Mouse (Mus musculus) heart, embryonic 16.5 days (tissue): ENCODE results near the gene Chmp3. TPM values are rescaled to one million over a fixed set of nuclear protein-coding genes. Genes with fewer than 3 reads are reported as not detected.
A peak's percentile ranks its signal among the peaks of the same experiment; 100 is the strongest.

Source experiments
- ATAC-seq: fragments of 200-750 bp; cut with Nextera tagmentation; replicated peaks from 2 replicates; pipeline ENCODE4 v1.8.0; 2017; ENCODE audit warnings: moderate number of reproducible peaks; ENCODE audit not compliant: insufficient read depth, low FRiP score; ENCODE audit errors: extremely low read depth
- H3K27ac ChIP-seq: fragments of 300-500 bp; sonication (generic); 2 replicates; pipeline ENCODE4 v1.5.1; 2014; ENCODE audit warnings: mild to moderate bottlenecking, low read length, control low read depth, moderate library complexity
- H3K27me3 ChIP-seq: fragments of 300-500 bp; sonication (generic); 2 replicates; pipeline ENCODE4 v1.6.1; 2014; ENCODE audit warnings: low read length, mixed read lengths; ENCODE audit not compliant: control insufficient read depth, insufficient read depth
- H3K36me3 ChIP-seq: fragments of 300-500 bp; sonication (generic); 2 replicates; pipeline ENCODE4 v1.6.1; 2014; ENCODE audit not compliant: control insufficient read depth, insufficient read depth
- H3K4me1 ChIP-seq: fragments of 300-500 bp; sonication (generic); 2 replicates; pipeline ENCODE4 v1.6.1; 2014; ENCODE audit warnings: low read length, mixed read lengths; ENCODE audit not compliant: control insufficient read depth, insufficient read depth
- H3K4me2 ChIP-seq: fragments of 300-500 bp; sonication (generic); 2 replicates; pipeline ENCODE4 v1.6.1; 2014; ENCODE audit warnings: low read depth, mild to moderate bottlenecking, control low read depth, low read length
- H3K4me3 ChIP-seq: fragments of 300-500 bp; sonication (generic); 2 replicates; pipeline ENCODE4 v1.5.1; 2014; ENCODE audit warnings: mild to moderate bottlenecking, control low read depth, low read length
- H3K9ac ChIP-seq: fragments of 300-500 bp; sonication (generic); 2 replicates; pipeline ENCODE4 v1.6.1; 2014; ENCODE audit warnings: low read length, control low read depth
- H3K9me3 ChIP-seq: fragments of 300-500 bp; sonication (generic); replicated peaks from 2 replicates; pipeline ENCODE4 v1.6.1; 2016; ENCODE audit warnings: low read length; ENCODE audit not compliant: control insufficient read depth
- WGBS: fragments of 180-500 bp; shearing (Covaris S2); extraction: QIAGEN DNeasy Blood & Tissue Kit; methylation state at CpG from one replicate; pipeline ENCODE4 v1.1.7; 2014; 5-methylcytosine and 5-hydroxymethylcytosine counted together
- polyA plus RNA-seq: library from polyadenylated mRNA; unstranded; fragments of >200 nt; fragmentation: Nextera tagmentation; extraction: Ambion mirVana; gene quantifications from 2 replicates; pipeline ENCODE4 v1.2.1, GENCODE M21; 2015

Gene Chmp3
- polyA plus RNA-seq, 1 experiment from 2014 or later, result 67.6 TPM

DNA sequence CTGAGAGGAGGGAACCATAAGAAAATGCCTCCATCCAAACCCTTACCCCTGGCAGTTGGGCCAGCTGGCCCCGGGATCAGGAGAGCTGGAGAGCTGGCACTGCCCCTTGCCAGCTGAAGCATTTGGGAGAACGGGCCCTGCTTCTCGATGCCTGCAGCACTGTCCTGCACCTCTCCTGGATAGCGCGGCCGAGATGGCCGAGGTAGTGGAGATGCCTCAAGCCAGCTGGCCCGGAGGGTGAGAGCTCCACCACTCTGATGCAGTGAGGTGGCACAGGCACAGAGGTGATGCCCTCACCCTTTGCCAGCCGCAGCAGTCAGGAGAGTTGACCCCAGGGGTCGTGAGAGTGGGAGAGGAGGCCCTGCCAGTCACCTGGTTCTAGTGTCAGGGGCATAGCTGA lies 16.5 kb upstream of the Chmp3 start:
- no peak for ATAC-seq
- Histone ChIP-seq H3K4me2 (no peak overlapping the region), H3K27ac (no peak overlapping the region), H3K9me3 (no peaks in the 10 kb centered on the region), H3K36me3 (no peaks in the 10 kb centered on the region), H3K27me3 (no peaks in the 10 kb centered on the region), H3K9ac (no peak overlapping the region), H3K4me3 (no peak overlapping the region), H3K4me1 (no peaks in the 10 kb centered on the region)
- 86% methylated on average over 10 of the region's 10 CpGs for WGBS

DNA sequence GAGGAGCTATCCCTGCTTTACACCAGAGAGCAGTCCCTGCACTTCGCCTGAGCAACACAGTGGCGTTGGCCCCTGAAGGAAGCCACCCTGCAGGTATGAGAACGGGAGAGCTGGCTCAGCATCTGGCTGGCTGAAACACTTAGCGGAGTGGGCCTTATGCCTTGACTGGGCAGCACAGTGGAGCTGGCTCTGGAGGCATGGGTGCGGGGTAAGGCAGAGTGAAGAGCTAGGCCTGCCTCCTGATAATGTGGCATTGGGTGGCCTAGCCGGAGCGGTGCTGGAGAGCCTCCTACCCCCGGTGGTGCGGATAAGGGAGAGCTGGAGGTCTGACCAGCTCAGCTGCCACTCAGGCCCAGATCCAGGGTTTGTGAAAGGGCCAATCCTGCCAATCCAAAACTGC lies 15.8 kb upstream of the Chmp3 start:
- Histone ChIP-seq H3K4me1 (no peaks in the 10 kb centered on the region), H3K9me3 (no peaks in the 10 kb centered on the region), H3K9ac (no peak overlapping the region), H3K4me2 (no peak overlapping the region), H3K4me3 (no peak overlapping the region), H3K27ac (no peak overlapping the region), H3K36me3 (no peaks in the 10 kb centered on the region), H3K27me3 (no peaks in the 10 kb centered on the region)
- 88% methylated on average over 9 of the region's 9 CpGs for WGBS
- no peak for ATAC-seq

DNA sequence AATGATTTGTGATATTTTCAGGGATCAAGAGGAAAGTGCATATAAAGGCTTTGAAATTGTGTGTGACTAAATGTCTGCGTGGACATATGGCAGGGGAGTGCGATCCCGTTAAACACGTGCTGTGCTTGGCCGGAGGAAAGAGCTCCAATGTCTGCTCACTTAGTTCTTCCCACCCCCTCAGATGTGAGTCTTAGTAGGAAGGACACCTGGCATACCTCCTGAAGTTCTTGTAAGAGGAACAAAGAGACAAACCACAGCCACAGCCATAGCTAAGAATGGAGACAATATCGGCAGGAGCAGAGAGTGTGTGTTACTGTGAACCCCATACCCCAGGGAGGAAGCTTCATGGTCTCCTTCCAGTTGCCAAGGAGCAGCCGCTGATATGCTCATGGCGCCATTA lies 13.4 kb upstream of the Chmp3 start:
- no peaks in the 10 kb centered on the region for H3K27me3 ChIP-seq
- ATAC-seq, result no peak
- no peak overlapping the region for H3K4me2 ChIP-seq
- no peak overlapping the region for H3K27ac ChIP-seq
- H3K4me3 ChIP-seq, result no peak overlapping the region
- H3K36me3 ChIP-seq, result no peaks in the 10 kb centered on the region
- H3K9ac ChIP-seq, result no peak overlapping the region
- H3K9me3 ChIP-seq, result no peaks in the 10 kb centered on the region
- 83% methylated on average over 8 of the region's 8 CpGs for WGBS
- H3K4me1 ChIP-seq, result no peaks in the 10 kb centered on the region

DNA sequence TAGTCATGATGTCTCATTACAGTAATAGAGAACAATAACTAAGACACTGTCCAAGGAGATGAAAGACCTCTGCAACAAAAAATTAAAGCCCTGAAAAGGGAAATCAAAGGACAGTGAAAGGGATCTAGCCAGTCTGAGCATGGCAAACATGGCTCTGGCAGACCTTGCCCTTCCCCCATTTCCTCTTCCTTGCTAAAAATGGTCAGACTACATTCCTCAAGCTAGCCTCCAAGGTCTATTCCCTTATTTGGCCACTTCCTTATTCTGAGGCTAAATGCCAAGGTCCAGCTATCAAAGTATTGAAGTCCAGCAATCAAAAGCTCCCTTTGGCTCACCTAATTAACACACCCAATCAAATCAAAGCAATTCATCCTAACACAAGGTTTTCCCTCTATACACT lies 6.3 kb upstream of the Chmp3 start:
- Histone ChIP-seq H3K4me1 (peaks cover 5% of the 10 kb centered on the region; the same call in 1 of the 2 replicates), H3K9ac (no peak overlapping the region), H3K27ac (0 out of 2 replicates have a peak overlapping the region, but pooled peaks have one; percentile 4), H3K4me3 (no peak overlapping the region), H3K36me3 (no peaks in the 10 kb centered on the region), H3K9me3 (no peaks in the 10 kb centered on the region), H3K4me2 (no peak overlapping the region), H3K27me3 (no peaks in the 10 kb centered on the region)
- no peak for ATAC-seq

DNA sequence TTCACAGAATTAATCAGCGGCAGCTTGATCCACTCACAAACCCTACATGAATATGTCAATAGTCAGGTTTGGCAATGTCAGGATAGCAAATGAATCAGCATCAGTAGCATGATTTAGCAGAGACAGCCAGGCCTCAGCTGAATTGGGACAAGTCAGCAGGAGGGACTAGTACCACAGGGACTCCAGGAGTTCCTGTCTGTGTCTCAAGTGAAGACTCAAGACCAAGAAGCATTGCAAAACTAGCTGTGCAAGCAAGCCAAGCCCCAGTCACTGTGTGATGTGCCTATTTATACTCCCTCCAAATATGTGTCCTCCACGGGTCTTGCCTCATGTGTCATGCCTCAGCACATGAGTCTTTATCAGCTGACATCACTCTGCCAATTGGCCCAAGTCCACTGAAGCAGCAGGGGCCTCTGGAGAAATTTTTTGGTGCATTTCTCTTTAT lies 11.9 kb downstream of the Chmp3 start:
- Histone ChIP-seq H3K9ac (no peak overlapping the region), H3K4me2 (no peak overlapping the region), H3K36me3 (peaks cover 5% of the 10 kb centered on the region; the same call in 1 of the 2 replicates), H3K27ac (peak overlapping the region; percentile 60), H3K4me1 (peaks cover 6% of the 10 kb centered on the region), H3K4me3 (no peak overlapping the region), H3K9me3 (no peaks in the 10 kb centered on the region), H3K27me3 (no peaks in the 10 kb centered on the region)
- 57% methylated on average over 2 of the region's 2 CpGs for WGBS
- peak; percentile 65 for ATAC-seq

DNA sequence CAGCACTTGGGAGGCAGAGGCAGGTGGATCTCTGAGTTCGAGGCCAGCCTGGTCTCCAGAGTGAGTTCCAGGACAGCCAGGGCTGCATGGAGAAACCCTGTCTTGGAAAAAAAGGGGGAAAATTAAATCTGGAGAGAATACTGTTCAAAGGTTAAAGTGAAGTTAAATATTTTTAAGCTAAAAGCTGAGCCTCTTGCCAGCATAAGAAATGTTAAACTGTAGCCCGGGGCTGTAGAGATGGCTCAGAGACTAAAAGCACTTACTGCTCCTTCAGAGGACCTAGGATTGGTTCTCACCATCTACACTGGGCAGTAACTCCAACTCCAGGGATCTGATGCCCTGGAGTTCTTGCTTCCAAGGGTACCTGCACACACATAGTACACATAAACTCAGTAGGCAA lies 13.2 kb downstream of the Chmp3 start:
- Histone ChIP-seq H3K36me3 (peaks cover 10% of the 10 kb centered on the region), H3K4me3 (no peak overlapping the region), H3K9me3 (no peaks in the 10 kb centered on the region), H3K27ac (no peak overlapping the region), H3K9ac (no peak overlapping the region), H3K27me3 (no peaks in the 10 kb centered on the region), H3K4me2 (no peak overlapping the region), H3K4me1 (peaks cover 6% of the 10 kb centered on the region)
- WGBS, result 88% methylated on average over 2 of the region's 2 CpGs
- no peak for ATAC-seq

DNA sequence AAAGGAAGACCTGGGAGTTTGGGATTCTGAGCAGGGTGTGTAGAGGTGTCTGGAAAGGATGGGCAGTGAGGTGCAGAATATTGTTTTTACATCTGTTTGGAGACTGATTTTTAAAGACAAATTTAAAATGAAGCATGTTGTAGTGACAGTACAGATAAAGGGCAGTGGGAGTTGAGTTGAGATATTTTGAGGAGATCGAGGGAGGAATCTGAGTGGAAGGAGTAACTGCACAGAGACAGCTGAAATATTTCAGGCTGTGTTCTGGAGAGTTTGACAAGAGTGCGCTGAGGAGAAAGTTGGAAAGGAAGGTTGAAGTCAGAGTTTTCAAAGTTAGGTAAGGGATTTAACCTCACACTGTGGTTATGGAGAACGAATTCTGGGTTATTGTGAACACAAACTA lies 25.0 kb downstream of the Chmp3 start:
- H3K27ac ChIP-seq, result no peak overlapping the region

DNA sequence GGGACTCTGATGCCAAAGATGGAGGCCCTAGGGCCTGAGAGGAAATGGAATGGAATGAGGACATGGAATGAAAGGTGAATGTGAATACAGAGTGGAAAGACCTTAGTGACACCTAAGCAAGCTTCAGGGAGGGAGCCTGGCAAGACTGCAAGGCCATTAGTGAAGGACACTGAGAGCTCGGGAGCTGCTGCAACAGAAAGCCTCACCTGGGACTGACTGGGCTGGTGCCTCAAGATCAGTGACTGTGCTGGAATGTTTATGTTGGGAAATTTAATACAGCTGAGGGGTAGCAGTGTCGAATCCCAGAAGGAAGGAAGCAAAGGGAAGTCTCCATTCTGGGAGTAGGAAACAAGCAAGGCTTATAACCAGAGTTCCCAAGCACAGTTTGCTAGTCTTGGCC lies 25.4 kb downstream of the Chmp3 start:
- Histone ChIP-seq H3K27ac (no peak overlapping the region), H3K4me3 (no peak overlapping the region), H3K36me3 (peaks cover 16% of the 10 kb centered on the region), H3K27me3 (no peaks in the 10 kb centered on the region), H3K9ac (no peak overlapping the region), H3K4me2 (no peak overlapping the region), H3K9me3 (no peaks in the 10 kb centered on the region), H3K4me1 (no peaks in the 10 kb centered on the region; the same call in 1 of the 2 replicates)
- no peak for ATAC-seq
- WGBS, result 43% methylated on average over 2 of the region's 2 CpGs

More for the DNA sequence above, 25.0 kb downstream of the Chmp3 start:
- H3K9ac ChIP-seq, result no peak overlapping the region
- peaks cover 16% of the 10 kb centered on the region for H3K36me3 ChIP-seq
- no peak overlapping the region for H3K4me3 ChIP-seq
- 79% methylated on average over 3 of the region's 3 CpGs for WGBS
- H3K4me1 ChIP-seq, result no peaks in the 10 kb centered on the region; the same call in 1 of the 2 replicates
- no peak overlapping the region for H3K4me2 ChIP-seq
- no peaks in the 10 kb centered on the region for H3K27me3 ChIP-seq
- no peak for ATAC-seq
- no peaks in the 10 kb centered on the region for H3K9me3 ChIP-seq

DNA sequence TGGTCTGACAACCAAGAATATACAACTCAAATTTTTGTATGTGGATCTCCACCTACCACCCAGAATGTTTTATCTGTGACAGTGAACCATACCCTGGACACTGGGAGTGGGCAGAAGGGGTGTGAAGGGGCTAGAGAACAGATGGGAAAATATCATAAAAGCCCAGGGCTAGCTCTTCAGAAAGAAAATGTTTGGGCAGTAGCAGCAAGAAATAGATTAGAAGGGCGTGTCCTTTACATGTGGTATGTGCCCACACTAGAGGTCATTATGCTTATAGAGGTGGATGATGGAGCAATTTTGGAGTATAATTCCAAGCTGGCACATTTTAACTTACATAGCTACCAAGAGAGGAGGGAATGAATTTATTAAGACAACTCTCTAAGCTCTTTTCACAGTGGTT lies 31.8 kb downstream of the Chmp3 start:
- Histone ChIP-seq H3K27me3 (no peaks in the 10 kb centered on the region), H3K27ac (no peak overlapping the region), H3K9me3 (no peaks in the 10 kb centered on the region), H3K4me1 (no peaks in the 10 kb centered on the region), H3K9ac (no peak overlapping the region), H3K36me3 (peaks cover 22% of the 10 kb centered on the region), H3K4me2 (no peak overlapping the region), H3K4me3 (no peak overlapping the region)
- WGBS, result 82% methylated on average over 1 of the region's 1 CpGs
- ATAC-seq, result no peak

DNA sequence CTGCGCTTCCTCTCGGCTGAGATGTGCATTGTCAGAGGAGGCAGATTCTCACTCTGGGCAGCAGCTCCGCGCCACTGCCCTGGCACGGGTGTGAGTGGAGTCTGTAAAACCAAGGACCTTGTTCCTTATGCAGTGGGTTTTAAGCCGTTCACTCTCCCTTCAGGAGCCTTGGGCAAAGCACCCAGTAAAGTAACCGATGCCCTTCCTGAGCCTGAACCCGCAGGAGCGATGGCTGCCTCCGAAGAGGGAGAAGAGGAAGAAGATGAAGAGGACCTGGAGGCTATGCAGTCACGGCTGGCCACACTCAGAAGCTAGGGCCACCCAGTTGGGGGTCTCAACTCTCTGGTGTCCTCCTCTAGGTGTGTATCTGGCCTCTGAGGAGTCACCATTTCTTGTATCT lies 35.9 kb downstream of the Chmp3 start:
- H3K36me3 ChIP-seq, result peaks cover 19% of the 10 kb centered on the region
- H3K27me3 ChIP-seq, result no peaks in the 10 kb centered on the region
- H3K9ac ChIP-seq, result no peak overlapping the region
- WGBS, result 97% methylated on average over 11 of the region's 11 CpGs
- ATAC-seq, result no peak
- no peaks in the 10 kb centered on the region for H3K4me1 ChIP-seq
- no peaks in the 10 kb centered on the region for H3K9me3 ChIP-seq
- no peak overlapping the region for H3K27ac ChIP-seq
- H3K4me3 ChIP-seq, result no peak overlapping the region
- H3K4me2 ChIP-seq, result no peak overlapping the region
